Mouse (Mus musculus) neutrophil, adult 5-6 weeks (primary cell): ENCODE measurements at regions not wholly inside any gene's neighbourhood (a gene's known extent, or its start where the extent isn't known, plus 50 kb on each side); places are given as distances from the start of the nearest gene placed in this dataset.

Source experiments
- ATAC-seq: fragments of 151-379, 151-347 bp; 2 replicates; pipeline ENCODE4 v1.8.0; 2017; ENCODE audit warnings: mild to moderate bottlenecking, moderate TSS enrichment; ENCODE audit not compliant: insufficient number of reproducible peaks, poor library complexity, low FRiP score, severe bottlenecking; ENCODE audit errors: extremely low read depth

DNA sequence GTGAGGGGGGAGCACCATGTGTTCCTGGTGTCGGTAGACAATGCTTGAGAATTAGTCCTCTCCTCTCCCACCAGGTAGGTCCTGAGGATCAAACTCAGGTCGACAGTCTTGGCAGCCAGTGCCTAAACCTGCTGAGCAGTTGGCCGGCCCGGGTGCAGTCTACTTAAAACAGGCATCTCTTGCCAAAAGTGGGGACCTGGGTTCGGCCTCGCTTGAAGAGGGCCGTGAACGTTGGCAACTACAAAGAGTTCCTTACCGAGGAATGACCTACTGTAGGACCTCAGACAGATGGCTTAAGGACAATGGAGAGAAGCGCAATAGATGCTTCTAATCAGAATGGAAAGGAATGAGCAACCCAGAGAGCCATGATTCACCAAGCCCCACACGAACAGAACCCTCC, 287.5 kb upstream of the Gm11146 start:
- ATAC-seq: no peak

DNA sequence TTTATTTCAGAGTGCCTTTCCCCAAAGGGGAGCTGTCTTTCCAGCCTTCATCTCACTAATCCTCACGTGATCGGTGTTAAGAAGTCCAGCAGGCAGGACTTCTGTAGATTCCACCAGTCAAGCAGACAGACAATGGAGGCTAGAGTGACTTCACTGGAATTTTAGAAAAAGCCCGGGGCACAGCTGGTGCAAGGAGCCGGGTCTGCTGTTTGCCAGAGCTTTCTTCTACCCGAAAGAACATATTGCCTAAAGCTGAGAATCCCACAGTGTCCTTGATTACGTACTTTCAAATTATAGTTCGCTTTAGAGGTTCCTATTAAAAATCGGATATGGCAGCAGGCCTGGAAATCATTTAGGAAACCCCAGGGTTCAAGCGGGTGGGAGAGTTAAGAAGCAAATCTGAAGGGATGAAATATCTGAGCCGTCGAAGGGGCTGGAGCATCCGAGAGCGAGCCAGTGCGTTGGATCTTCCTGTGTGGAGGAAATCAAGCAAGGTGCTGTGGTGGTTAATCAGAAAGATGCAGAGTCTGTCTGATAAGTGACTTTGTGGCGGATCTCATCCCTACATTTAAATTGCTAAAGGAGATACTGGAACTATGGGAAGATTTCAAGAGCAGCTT, 283.3 kb upstream of the Gm11146 start:
- no peak for ATAC-seq

GRCm38 (mm10) chr16:77884495-77884894, 282.6 kb upstream of the Gm11146 start:
- ATAC-seq: no peak

GRCm38 (mm10) chr16:77877006-77877405, 275.1 kb upstream of the Gm11146 start:
- ATAC-seq: no peak

DNA sequence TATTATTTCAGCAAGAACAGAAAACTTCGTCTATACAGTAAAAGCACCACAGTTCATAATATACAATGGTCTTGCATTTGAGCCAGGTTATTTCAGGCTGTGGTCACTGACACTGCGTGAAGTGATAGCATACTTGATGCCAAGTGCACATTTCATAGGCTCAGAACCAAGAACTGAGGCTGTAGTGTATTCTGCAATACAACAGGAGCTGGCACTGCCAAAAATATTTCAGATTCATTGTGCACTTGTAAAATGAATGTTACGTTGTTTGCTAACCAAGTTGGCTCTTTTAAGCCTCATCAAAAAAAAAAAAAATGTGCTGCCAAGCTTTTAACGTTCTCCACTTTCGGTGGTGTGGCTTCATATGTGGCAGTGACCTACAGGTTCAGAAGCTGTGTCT, 261.4 kb upstream of the Gm11146 start:
- ATAC-seq: no peak

DNA sequence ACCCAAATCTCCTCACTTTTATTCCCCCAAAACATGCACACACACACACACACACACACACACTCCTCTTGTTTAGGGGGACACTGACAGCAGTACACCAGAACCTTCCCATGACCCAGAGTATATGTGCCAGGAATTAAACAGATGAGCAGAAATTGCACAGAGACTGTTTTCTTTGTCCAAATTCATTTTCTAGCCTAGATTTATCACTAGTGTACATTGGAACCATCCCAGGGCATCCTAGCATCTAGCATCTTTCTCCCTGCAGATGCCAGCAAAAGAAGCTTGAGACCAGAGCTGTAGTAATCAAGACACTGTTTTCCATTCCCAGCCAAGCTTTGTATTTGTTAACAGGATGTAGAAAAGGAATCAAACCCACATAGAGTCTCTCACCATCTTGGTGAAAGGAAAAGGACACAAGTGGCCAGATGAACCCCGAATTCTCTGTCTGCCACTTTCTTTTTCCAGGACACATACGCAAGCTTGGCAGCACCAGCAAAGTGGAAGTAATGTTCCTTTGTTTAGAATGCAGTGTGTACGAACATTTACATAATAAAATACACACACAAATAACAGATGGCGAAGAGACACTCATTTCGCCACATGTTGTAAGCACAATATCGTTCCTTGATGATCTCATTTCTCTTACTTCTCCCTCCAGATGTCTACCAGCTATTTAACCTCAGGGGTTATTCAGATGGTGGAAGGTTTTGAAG, 250.3 kb upstream of the Gm11146 start:
- ATAC-seq: no peak

GRCm38 (mm10) chr16:77851206-77852065, 249.5 kb upstream of the Gm11146 start:
- ATAC-seq: no peak

- ATAC-seq: no peak
Observed at GRCm38 (mm10) chr16:77835767-77836166, 233.9 kb upstream of the Gm11146 start.

DNA sequence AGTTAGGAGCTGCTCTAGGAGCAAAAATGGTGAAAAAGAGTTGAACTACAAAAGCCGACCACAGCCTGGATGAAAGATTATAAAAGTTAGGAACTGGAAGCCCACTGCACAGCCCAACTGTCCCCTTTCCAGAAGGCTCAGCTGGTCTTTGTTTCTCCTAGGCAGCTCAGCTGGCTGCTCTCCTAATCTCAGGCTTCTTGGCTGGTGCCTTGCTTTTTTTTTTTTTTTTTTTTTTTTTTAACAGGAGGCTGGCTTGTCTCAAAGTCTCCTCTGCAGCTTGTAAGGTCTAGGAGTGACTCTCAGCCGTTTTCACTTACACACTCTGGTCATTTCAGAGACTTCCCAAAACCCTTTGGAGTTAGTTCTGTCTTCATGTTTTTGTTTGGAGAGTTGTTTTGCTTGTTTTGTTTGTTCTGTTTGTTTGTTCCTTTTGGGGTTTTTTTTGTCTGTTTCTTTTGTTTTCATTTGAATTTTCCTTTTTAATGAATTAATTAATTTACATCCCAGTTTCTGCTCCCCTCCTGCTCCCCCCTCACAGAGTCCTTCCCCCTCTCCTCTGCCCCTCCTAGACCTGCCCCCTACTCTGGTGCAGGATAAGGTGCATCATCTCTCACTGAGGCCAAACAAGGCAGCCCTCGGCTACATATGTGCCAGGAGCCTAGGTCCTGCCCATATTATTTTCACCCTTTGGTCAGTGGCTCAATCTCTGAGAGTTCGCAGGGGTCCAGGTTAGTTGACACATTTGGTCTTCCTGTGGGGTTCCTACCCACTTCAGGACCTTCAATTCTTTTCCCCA, 225.6 kb upstream of the Gm11146 start:
- ATAC-seq: no peak

- ATAC-seq: no peak
Observed at GRCm38 (mm10) chr16:77799709-77800108, 197.8 kb upstream of the Gm11146 start.

GRCm38 (mm10) chr16:77796926-77797325, 195.0 kb upstream of the Gm11146 start:
- no peak for ATAC-seq

DNA sequence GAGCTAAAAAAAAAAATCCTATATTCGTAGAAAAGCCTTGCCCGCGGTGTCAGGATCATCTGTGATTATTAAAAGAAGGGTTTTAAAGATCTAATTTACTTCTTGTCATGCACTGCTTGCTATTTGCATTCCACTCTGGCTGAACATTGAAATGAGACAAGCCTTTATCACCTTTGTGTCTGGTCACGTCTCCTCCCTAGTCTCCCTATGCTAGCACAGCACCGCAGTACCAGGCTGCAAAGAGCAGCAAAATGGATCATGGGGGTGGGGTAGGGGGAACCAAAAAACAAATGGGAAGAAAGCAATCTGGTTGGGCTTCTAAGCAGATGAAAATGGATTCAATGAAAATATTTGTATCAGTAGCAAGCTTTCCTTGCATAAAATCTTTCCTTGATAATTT, 187.8 kb upstream of the Gm11146 start:
- ATAC-seq: no peak

GRCm38 (mm10) chr16:77789206-77789605, 187.3 kb upstream of the Gm11146 start:
- no peak for ATAC-seq

GRCm38 (mm10) chr16:77788781-77789150, 186.9 kb upstream of the Gm11146 start:
- no peak for ATAC-seq

DNA sequence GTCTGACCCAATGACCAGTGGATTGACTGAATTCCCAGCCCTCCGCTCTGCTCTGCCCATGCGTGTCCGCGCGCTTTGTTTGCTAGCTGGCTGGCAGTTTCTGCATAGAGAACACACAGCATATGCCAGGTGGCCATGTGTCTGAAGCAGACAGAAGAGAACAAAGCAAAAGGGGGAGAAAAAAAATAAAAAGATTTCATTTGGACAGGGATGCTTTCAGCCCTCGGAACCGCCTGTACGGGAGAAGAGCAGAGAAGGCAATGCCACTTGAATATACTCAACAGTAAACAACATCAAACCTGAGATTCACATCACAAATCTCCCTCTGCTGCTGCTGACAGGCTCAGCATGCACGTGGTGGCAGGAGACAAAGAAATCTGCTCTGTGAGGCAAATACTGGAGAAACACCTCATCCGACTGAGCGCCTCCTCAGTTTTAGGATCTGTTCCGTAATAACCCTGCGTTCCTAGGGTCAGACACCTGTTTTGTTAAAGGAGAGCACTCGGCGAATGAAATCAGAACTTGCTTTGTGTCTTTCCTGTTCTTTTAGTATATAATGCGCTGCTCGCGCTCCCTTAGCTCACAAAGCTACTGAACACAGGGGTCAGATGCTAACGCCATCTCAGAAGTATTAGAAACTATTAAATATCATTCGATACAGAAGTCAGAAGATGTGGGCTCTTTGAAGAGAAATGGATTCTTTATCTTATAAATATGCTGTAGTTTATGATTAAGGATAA, 186.3 kb upstream of the Gm11146 start:
- ATAC-seq: no peak

GRCm38 (mm10) chr16:77787025-77787424, 185.1 kb upstream of the Gm11146 start:
- no peak for ATAC-seq

DNA sequence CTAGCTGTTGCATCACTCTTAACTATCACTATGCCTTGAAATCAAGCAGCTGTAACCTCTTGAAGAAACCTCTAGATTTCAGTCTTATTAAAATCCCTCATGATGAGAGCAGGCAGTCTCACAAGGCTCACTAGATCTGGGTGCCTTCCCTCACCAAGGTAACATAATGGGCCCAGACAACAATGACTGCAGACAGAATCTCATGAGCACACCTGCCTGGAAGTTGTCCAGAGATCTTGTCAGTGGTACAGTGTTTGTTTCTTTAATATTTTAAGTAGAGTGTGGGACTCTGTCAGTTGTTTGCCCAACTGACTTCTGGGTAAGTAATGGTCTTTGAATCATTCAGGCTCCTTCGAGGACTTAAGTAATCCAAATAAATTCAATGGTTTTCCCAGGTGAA, 177.1 kb upstream of the Gm11146 start:
- no peak for ATAC-seq

GRCm38 (mm10) chr16:77772075-77772474, 170.2 kb upstream of the Gm11146 start:
- no peak for ATAC-seq

- no peak for ATAC-seq
Observed at GRCm38 (mm10) chr16:77760926-77761347, 159.0 kb upstream of the Gm11146 start.
